Mouse (Mus musculus) liver, embryonic 14.5 days (tissue): ENCODE measurements at regions not wholly inside any gene's neighbourhood (a gene's known extent, or its start where the extent isn't known, plus 50 kb on each side); places are given as distances from the start of the nearest gene placed in this dataset.

Source experiments
- CTCF ChIP-seq: IDR thresholded peaks from 2 replicates; pipeline ENCODE4 v1.5.1; 2016; ENCODE audit warnings: antibody characterized with exemption, low read depth, control low read depth
- EP300 ChIP-seq: IDR thresholded peaks from 2 replicates; pipeline ENCODE4 v1.6.1; 2016; ENCODE audit warnings: antibody characterized with exemption, low read depth

DNA sequence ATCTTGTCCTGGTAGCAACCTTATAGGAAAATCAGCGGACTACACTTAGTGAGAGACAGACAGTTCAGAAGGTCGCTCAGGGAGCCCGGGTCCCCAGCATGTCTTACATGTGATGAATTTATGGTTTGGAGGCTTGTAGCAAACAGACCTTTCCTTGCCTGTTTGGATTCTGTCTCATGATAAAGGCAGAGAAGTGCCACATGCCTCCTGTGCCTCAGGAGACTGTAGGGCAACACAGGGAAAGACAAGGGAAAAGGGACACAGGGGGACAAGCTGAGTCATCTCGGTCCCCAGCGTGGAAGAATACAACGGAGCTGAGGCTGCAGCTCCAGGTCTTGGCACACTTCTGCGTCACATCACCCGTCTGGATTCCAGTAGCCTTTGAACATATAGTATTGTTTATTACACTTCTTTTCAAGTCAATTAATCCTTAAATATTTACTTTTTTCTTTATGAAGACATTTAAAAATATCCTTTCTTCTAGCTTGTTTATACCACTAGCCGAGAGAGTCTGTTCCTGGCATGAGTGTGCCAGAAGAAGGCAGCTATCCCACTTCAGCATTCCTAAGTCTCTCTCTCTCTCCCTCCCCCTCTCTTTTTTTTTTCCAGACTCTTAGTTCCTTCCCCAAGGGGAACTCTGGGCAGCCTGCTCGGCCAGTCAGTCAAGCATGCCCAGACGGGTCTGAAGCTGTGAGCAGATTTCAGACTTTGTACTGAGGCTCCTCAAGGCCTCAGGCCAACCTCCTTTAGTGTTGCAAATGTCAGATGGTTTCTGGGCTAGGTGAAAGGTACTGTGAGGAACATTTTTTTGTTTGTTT lies 97.9 kb upstream of the Barx2 start:
- TF ChIP-seq EP300: no peak
- no peak for TF ChIP-seq CTCF
